Mouse (Mus musculus): ENCODE measurements around the gene Ehmt1.

- TF ChIP-seq POLR2A (IDR thresholded peaks at IDR 0.05; ENCODE audit: low read depth, low read length): no peak
- TF ChIP-seq CTCF (conservative IDR thresholded peaks at IDR 0.05; ENCODE audit: insufficient read depth, insufficient read length, low read depth, low read length): no peak
Observed at GRCm38 (mm10) chr2:24830614-24831013, 88.8 kb downstream of the Ehmt1 start.

Measured in kidney, adult 2 months (tissue).